Mouse (Mus musculus) small intestine, adult 2 months (tissue): ENCODE results near the gene Mesp1.

ENCODE experiments used
- CTCF ChIP-seq: fragments of 200-500 bp; IDR thresholded peaks from 2 replicates; pipeline ENCODE4 v1.5.1; 2012; ENCODE audit warnings: low read depth, mild to moderate bottlenecking, control low read depth, inconsistent platforms, low read length, moderate library complexity, mixed read lengths; ENCODE audit not compliant: insufficient replicate concordance, insufficient read length; ENCODE audit errors: extremely low read depth
- POLR2A ChIP-seq: fragments of 200-500 bp; IDR thresholded peaks from 2 replicates; pipeline ENCODE4 v1.6.1; 2012; ENCODE audit warnings: low read depth, mild to moderate bottlenecking, control low read depth, inconsistent platforms, low read length, moderate library complexity

DNA sequence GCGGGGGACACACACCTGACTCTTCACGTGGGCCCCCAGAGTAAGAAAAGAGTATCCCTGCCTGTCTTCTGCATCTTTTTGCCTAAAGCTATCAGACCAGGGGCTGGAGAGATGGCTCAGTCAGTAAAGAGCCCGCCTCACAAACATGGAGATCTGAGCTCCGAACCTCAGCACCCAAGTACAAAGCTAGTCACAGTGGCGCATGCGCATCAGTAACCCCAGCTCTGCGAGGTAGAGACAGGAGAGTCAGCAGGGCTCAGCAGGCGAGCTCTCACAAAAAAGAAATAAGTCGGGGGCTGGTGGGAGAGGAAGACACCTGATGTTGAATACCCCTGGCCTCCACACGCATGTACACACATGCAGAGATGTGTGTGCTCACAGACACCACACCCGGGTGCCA is 26.4 kb upstream of the Mesp1 start:
- TF ChIP-seq CTCF (no peak), POLR2A (no peak)
